Mouse (Mus musculus) ES-Bruce4 (cell line): ENCODE measurements at regions not wholly inside any gene's neighbourhood (a gene's known extent, or its start where the extent isn't known, plus 50 kb on each side); places are given as distances from the start of the nearest gene placed in this dataset.

Experiments
- CTCF ChIP-seq: IDR thresholded peaks from one replicate; pipeline ENCODE4 v1.8.1; 2011; ENCODE audit warnings: low read depth, low read length
- EP300 ChIP-seq: IDR thresholded peaks from 2 replicates; pipeline ENCODE4 v1.6.1; 2011; ENCODE audit warnings: low read depth, low read length; ENCODE audit not compliant: insufficient read depth
- POLR2A ChIP-seq: IDR thresholded peaks from one replicate; pipeline ENCODE4 v1.8.1; 2011; ENCODE audit warnings: low read length; ENCODE audit not compliant: insufficient read depth

DNA sequence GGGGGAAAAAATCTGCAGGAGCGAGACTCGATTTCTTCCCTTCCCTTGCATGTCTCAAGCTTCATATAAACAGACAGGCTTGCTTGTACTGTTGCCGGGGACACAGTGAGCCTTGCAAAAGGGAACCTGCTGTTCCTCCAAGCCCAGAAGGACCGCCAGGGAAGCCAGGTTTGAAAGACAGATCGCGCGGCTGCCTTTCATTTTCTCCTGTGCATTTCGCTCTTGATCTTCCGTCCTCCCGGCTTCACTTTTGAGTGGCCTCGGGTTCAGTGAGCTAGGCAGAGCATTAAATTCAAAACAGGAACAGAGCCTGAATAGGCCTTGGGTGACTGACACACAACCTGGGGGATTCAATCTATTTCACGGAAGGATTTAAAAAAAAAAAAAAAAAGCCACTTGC is 105.3 kb upstream of the B3gat2 start:
- TF ChIP-seq EP300, result no peak
- no peak for TF ChIP-seq CTCF
- no peak for TF ChIP-seq POLR2A
